Mouse (Mus musculus) adrenal gland, adult (tissue): ENCODE measurements at regions not wholly inside any gene's neighbourhood (a gene's known extent, or its start where the extent isn't known, plus 50 kb on each side); places are given as distances from the start of the nearest gene placed in this dataset.

Source experiments
- DNase-seq, 2 experiments: peaks; one replicate each; pipeline ENCODE4 v3.0.0; 2022 to 2023; ENCODE audit warnings: low spot score in 1 of 2; ENCODE audit not compliant: inconsistent age in 2 of 2

DNA sequence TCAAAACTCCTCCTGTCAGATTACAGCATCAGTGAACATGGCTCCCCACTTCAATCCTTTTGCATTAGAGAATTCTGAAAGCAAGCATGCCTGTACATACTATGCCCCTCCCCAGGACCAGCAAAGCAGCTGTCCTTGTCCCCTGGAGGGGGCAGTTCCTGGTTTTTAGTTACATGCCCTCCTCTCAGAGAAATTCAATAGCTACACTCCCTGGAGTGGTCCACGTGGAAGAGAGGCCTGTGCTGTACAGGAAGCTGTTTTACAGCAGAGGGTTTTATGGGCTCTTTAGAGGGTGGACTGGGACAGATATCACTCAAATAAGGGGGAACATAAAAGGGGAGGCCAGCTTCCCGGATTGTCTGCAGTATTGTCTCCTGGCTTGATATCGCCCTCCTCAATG, 481.3 kb downstream of the Cdh26 start:
- DNase-seq = no peak

DNA sequence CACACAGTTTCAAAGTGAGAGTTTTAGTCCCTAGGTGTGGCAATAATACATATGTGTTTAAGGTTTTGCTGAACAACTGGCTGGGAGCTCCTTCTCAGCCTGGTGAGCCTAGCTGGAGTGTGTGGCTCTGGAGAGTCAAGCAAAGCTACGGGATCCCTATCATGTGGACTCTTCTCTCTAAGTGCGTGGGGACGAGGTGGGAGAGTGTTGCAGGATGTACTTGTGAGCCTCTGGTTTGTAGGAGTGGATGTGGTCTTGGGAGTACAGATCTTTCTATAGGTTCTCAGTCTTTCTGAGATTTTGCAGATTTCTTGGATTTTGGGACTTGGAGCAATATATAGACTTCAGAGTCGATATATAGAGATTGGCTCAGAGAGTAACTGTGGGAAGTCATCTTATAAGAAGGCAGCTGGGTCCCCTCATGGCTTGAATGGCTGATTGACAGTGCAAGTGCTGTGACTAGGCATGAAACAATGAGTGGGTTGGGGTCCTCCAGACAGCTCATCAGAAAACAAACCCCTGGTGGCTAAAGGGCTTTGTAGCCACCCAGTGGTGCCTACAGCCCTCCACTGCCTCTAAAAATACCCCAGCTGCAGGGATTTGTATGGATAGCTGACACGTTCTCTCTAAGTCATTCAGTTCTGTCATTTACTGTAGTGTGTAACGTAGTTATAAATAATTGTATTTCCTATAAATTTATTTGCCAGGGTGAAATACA, 486.1 kb downstream of the Cdh26 start:
- DNase-seq = no peak

DNA sequence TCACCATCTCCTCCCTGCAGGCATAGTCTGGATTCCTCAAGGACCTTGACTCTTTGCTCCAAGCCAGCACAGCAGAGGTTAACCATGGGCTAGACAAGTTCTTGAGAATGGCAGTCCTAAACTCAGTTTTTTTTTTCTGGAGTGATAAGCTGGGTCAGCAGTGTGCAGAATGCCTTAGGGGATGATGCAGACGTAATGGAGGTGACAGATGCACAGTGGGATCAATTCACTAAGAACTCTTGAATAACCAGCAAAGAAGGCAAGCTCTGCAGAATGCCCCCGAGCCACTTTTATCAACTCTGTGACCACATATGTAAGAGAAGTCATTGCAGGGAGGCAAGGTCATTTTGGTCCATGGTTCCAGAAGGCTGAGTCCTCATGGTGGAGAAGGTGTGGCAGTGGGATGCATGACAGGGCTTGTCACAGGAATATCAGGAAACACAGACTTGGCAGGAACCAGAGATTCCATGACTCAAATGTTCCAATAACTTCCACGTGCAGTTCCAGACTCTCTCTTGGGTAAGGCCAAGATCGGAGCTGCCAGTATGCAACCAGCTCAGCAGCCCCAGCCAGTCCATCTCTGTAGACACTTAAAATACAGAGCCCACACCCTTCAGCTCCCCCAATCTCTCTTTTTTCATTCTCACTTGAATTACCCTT, 494.3 kb downstream of the Cdh26 start:
- DNase-seq = no peak

DNA sequence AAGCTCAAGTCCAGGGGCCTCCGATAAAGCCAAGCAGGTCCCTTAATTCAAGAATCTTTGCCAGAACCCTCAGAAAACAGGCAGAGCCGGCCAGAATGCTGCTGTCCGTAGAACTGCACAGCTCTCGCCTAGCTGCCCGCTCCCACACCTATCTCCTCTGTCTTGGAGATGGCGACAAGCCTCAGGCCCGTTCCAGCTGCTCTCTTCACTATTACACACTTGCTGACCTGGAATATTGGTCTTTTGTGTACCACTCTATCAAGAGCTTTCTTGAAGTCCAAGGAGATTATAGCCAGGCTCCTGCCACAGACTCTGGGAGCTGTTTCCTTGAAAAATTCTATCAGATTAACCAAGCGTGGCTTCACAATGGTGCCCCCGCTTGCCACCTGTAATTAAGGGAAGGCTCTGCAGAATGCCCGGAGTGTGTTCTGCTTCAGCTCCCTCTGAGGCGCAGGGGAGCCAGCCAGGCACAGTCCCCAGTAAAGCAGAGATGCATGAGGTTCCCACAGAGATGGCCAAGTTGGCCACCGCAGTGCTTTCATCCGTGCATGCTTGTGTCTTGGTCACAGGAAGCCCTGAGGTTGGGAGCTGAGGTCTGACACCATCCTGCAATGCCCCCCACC, 496.8 kb downstream of the Cdh26 start:
- DNase-seq = no peak

- DNase-seq = no peak
Measured at GRCm38 (mm10) chr2:178929033-178929432, 498.7 kb downstream of the Cdh26 start.

GRCm38 (mm10) chr2:178930125-178930524, 499.8 kb downstream of the Cdh26 start:
- no peak for DNase-seq

GRCm38 (mm10) chr2:178948471-178948870, 493.8 kb upstream of the Cdh4 start:
- DNase-seq = peak in 1 of 2 experiments; percentile 29

DNA sequence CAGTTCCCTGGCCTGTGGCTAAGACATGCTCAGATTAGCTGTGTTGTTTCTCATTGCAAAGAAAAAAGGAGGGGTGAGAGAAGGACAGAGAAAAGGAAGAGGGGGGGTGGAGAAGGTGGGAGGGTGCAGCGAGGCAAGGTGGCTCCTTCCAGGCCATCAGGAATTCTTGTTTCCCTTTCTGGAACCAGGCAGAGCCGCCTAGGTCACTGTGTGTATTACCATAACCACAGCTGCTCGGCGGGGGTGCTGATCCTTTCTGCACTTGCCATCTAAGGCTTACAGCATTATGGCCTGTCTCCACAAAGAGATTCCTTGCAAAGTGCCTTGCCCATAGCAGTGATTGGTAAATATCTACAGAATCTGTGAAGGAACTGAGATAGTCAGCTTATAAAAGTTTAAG, 493.1 kb upstream of the Cdh4 start:
- DNase-seq = no peak

DNA sequence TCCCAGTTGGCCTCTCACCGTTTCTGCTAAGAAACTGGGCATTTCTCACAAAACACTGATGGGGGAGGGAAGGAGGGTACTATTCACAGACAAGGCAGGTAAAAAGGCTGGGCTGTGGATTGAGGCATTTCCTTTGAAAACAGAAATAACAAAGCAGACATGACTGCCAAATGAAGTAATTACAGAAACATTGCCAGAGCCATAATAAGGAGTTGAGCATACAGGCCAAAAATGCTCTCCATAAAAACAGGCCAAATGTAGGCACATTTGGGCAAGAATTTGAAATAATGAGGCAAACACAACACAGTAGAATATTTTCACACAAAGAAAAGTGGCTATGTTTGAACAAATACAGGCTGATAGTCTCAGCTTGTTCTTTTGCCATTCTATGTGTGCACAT, 491.9 kb upstream of the Cdh4 start:
- DNase-seq = no peak

GRCm38 (mm10) chr2:178954420-178955067, 487.7 kb upstream of the Cdh4 start:
- no peak for DNase-seq

GRCm38 (mm10) chr2:178958829-178959228, 483.4 kb upstream of the Cdh4 start:
- DNase-seq = no peak

- no peak for DNase-seq
Measured at GRCm38 (mm10) chr2:178959603-178960002, 482.6 kb upstream of the Cdh4 start.

GRCm38 (mm10) chr2:178967584-178968365, 474.5 kb upstream of the Cdh4 start:
- no peak for DNase-seq

GRCm38 (mm10) chr2:178969732-178970131, 472.5 kb upstream of the Cdh4 start:
- no peak for DNase-seq

DNA sequence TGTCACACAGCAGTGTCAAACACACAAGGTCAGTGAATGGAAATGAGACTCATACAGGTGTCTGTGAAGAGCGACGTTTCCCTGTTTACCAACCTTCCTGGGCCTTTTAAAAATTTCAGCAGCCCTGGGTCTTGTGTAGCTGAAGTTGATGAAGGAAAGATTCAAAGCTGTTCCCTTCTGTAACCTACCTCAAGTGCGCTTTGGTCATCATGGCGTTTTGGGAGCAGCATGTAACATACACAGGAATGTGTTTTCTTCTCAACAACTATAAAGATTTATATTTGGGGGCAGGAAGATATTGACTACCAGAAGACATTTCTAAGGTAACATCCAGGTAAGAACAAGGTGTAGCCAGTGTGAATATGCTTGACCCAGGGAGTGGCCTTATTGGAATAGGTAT, 466.9 kb upstream of the Cdh4 start:
- DNase-seq = no peak

DNA sequence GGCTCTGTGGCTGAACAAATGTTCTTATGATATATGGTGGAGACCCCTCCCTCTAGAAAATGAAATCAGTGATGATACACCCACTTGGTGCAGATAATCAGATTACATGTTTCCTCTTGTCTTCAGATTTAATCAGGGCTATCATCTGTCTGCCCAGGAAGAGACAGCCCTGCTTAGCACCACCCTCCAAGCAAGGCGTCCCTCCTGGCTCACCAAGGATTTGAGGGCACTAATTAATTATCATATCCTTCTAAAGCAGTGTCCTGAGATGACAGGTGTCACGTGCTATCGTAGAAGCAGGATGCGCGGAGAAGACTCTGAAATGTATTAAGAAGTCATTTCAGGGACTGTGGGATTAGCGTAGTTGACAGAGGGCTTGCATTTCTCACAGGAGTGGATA, 466.2 kb upstream of the Cdh4 start:
- no peak for DNase-seq

DNA sequence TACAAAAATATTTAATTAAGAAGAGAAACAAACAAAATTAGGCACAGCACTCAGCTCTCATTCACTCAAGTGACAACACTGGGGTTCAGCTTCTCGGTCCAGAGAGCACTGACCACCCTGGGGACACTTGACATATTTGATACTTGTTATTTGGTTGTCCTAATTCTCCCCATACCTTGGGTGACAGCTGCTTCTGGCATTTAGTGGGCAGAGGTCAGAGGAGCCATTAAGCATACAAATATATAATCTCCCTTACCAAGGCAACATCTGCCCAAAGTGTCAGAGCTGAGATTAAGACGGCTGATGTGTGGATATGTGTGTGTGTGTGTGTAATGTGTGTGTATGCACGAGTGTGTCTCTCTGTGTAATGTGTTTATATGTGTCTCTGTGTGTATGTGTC, 465.7 kb upstream of the Cdh4 start:
- DNase-seq = no peak

DNA sequence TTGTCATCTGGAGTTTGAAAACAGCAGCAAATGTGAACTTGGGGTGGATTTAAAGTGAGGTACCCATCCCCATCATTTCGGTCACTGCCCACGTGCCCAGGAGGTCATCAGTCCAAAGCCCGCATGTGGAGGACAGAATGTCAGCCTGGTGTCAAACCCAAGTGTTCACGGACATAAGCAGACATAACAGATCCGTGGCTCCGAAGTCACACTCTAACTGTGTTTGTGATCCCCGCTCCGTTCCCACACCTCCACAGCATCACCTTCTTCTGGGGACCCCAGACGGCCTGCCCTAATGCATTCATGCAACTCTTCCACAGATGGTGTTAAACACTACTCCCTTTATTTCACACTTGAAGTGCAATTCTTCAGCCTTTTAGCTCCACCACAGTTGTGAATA, 462.8 kb upstream of the Cdh4 start:
- no peak for DNase-seq

DNA sequence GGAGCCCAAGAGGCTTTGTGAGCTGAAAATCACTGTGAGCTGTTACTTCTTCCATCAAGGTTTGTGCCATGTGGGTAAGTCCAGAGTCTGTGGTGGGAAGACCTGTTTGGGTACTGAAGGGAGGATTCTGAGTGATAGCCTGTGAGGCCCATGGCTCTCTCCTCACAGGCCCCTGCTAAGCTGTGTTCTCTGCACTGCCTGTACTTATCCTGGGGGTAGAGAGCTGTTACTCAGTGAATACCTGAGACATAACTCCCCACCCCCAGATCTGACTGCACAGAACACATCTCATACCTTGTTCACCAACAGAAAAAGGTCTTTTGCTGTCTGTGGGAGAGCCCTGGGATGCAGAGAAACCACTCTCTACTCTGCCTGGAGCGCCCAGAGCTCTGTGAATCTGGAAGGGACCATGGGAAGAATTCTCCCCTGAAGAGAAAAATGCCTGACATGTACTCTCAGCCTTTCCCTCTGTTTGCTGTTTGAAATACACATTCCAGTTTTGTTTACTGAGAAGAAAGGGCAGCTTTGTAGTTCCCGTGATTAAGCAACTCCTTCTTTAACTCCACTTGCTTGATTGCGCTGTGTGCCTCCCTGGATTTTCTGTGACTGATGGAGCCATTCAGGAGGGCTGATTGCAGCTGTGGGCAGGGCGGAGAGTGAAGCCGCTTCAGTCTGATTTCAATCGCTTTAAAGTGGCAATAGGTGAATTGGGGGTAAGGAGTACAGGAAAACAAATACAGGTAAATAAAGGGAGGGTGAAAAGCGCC, 460.3 kb upstream of the Cdh4 start:
- DNase-seq = no peak

- DNase-seq = no peak
Measured at GRCm38 (mm10) chr2:178983801-178984200, 458.4 kb upstream of the Cdh4 start.
